Mouse (Mus musculus) heart, embryonic 11.5 days (tissue): ENCODE data around the gene Olfr922. TPM values are rescaled to one million over a fixed set of nuclear protein-coding genes. Genes with fewer than 3 reads are reported as not detected.

Experiments used
- polyA plus RNA-seq: library from polyadenylated mRNA; unstranded; fragments of >200 nt; fragmentation: Nextera tagmentation; extraction: Ambion mirVana; gene quantifications from 2 replicates; pipeline ENCODE4 v1.2.1, GENCODE M21; 2014

The Olfr922 gene
- polyA plus RNA-seq, 1 experiment from 2014 or later, result not detected

Other genes with a start within 250 kb of the Olfr922 start
- gene Olfr912, start 234.4 kb upstream of the Olfr922 start, polyA plus RNA-seq, result not detected in 2 replicates
- not detected in 2 replicates for gene Olfr913, start 221.9 kb upstream of the Olfr922 start, polyA plus RNA-seq
- not detected in 2 replicates for gene Olfr914, start 209.5 kb upstream of the Olfr922 start, polyA plus RNA-seq
- not detected in 2 replicates for gene Olfr916, start 154.7 kb upstream of the Olfr922 start, polyA plus RNA-seq
- gene Olfr917, start 148.8 kb upstream of the Olfr922 start, polyA plus RNA-seq, result not detected in 2 replicates
- gene Olfr918, start 140.0 kb upstream of the Olfr922 start, polyA plus RNA-seq, result not detected in 2 replicates
- not detected in 2 replicates for gene Olfr919, start 110.9 kb upstream of the Olfr922 start, polyA plus RNA-seq
- 19.0 and 22.5 TPM in 2 replicates for gene Vwa5a, start 96.3 kb upstream of the Olfr922 start, polyA plus RNA-seq
- 0.03 TPM in 1 of 2 replicates, not detected in the other for gene Olfr920, start 62.3 kb upstream of the Olfr922 start, polyA plus RNA-seq
- gene Olfr921, start 41.5 kb upstream of the Olfr922 start, polyA plus RNA-seq, result not detected in 2 replicates
- not detected in 2 replicates for gene Olfr923, start 11.9 kb downstream of the Olfr922 start, polyA plus RNA-seq
- gene Olfr924, start 29.8 kb downstream of the Olfr922 start, polyA plus RNA-seq, result not detected in 2 replicates
- not detected in 2 replicates for gene Olfr26, start 40.4 kb downstream of the Olfr922 start, polyA plus RNA-seq
- not detected in 2 replicates for gene Olfr926, start 62.5 kb downstream of the Olfr922 start, polyA plus RNA-seq
- not detected in 2 replicates for gene Olfr930, start 115.2 kb downstream of the Olfr922 start, polyA plus RNA-seq
- not detected in 2 replicates for gene Olfr933, start 157.7 kb downstream of the Olfr922 start, polyA plus RNA-seq
- not detected in 2 replicates for gene Olfr934, start 173.7 kb downstream of the Olfr922 start, polyA plus RNA-seq
- gene Olfr935, start 185.1 kb downstream of the Olfr922 start, polyA plus RNA-seq, result not detected in 2 replicates
- gene Olfr146, start 208.8 kb downstream of the Olfr922 start, polyA plus RNA-seq, result not detected in 2 replicates